Mouse (Mus musculus) midbrain, embryonic 14.5 days (tissue): ENCODE results near the gene Mgat2. TPM values are rescaled to one million over a fixed set of nuclear protein-coding genes. Genes with fewer than 3 reads are reported as not detected.

ENCODE experiments used
- ATAC-seq: fragments of 200-750 bp; cut with Nextera tagmentation; 2 replicates; pipeline ENCODE4 v1.8.0; 2017; ENCODE audit warnings: moderate number of reproducible peaks, moderate library complexity; ENCODE audit not compliant: low FRiP score, low TSS enrichment
- DNase-seq: peaks from one replicate; pipeline ENCODE4 v3.0.0-alpha.2; 2015
- H3K27ac ChIP-seq: fragments of 300-500 bp; sonication (generic); replicated peaks from 2 replicates; pipeline ENCODE4 v1.5.1; 2014; ENCODE audit warnings: mild to moderate bottlenecking, low read depth, low read length, moderate library complexity
- H3K27me3 ChIP-seq: fragments of 300-500 bp; sonication (generic); 2 replicates; pipeline ENCODE4 v1.6.1; 2014; ENCODE audit warnings: low read length, control low read depth, mixed read lengths; ENCODE audit not compliant: control insufficient read depth, insufficient read depth
- H3K36me3 ChIP-seq: fragments of 300-500 bp; sonication (generic); 2 replicates; pipeline ENCODE4 v1.6.1; 2014; ENCODE audit warnings: low read length, control low read depth; ENCODE audit not compliant: control insufficient read depth, insufficient read depth
- H3K4me1 ChIP-seq: fragments of 300-500 bp; sonication (generic); 2 replicates; pipeline ENCODE4 v1.6.1; 2014; ENCODE audit warnings: mild to moderate bottlenecking, antibody characterized with exemption, low read length, control low read depth; ENCODE audit not compliant: control insufficient read depth, insufficient read depth
- H3K4me2 ChIP-seq: fragments of 300-500 bp; sonication (generic); 2 replicates; pipeline ENCODE4 v1.6.1; 2014; ENCODE audit warnings: mild to moderate bottlenecking, low read length, moderate library complexity
- H3K4me3 ChIP-seq: fragments of 300-500 bp; sonication (generic); replicated peaks from 2 replicates; pipeline ENCODE4 v1.5.1; 2014; ENCODE audit warnings: low read depth, low read length
- H3K9ac ChIP-seq: fragments of 300-500 bp; sonication (generic); replicated peaks from 2 replicates; pipeline ENCODE4 v1.6.1; 2014; ENCODE audit warnings: mild to moderate bottlenecking, low read length, moderate library complexity
- H3K9me3 ChIP-seq: fragments of 300-500 bp; sonication (generic); 2 replicates; pipeline ENCODE4 v1.6.1; 2016; ENCODE audit warnings: low read length, control low read depth, mixed read lengths; ENCODE audit not compliant: control insufficient read depth
- WGBS: fragments of 180-500 bp; shearing (Covaris S2); extraction: QIAGEN DNeasy Blood & Tissue Kit; methylation state at CpG from one replicate; pipeline ENCODE4 v1.1.7; 2014; 5-methylcytosine and 5-hydroxymethylcytosine counted together
- polyA plus RNA-seq: library from polyadenylated mRNA; unstranded; fragments of >200 nt; fragmentation: Nextera tagmentation; extraction: Ambion mirVana; gene quantifications from 2 replicates; pipeline ENCODE4 v1.2.1, GENCODE M21; 2014

Gene Mgat2
- polyA plus RNA-seq, 1 experiment from 2014 or later: 39.9 TPM

- 75% methylated on average over 5 of the region's 5 CpGs for WGBS
- DNase-seq (no peak), ATAC-seq (no peak)
- H3K4me3 ChIP-seq: no peak overlapping the region
- H3K27ac ChIP-seq: no peak overlapping the region
- H3K9ac ChIP-seq: no peak overlapping the region
- peaks cover 16% of the 10 kb centered on the region for H3K4me1 ChIP-seq
- peaks cover 26% of the 10 kb centered on the region for H3K36me3 ChIP-seq
- peak overlapping the region; percentile 13; the same call in 1 of the 2 replicates for H3K4me2 ChIP-seq
- no peaks in the 10 kb centered on the region for H3K9me3 ChIP-seq
- H3K27me3 ChIP-seq: no peaks in the 10 kb centered on the region
These were observed 3.0 kb downstream of the Mgat2 start for GRCm38 (mm10) chr12:69186811-69187471.

- no peak for ATAC-seq
These were observed 6.1 kb downstream of the Mgat2 start for GRCm38 (mm10) chr12:69190074-69190473.

GRCm38 (mm10) chr12:69190522-69190921 is 6.6 kb downstream of the Mgat2 start:
- H3K36me3 ChIP-seq: peaks cover 21% of the 10 kb centered on the region
- no peak overlapping the region for H3K9ac ChIP-seq
- WGBS: 98% methylated on average over 1 of the region's 1 CpGs
- peaks cover 9% of the 10 kb centered on the region for H3K4me1 ChIP-seq
- no peak for ATAC-seq
- no peaks in the 10 kb centered on the region for H3K9me3 ChIP-seq
- H3K27me3 ChIP-seq: no peaks in the 10 kb centered on the region
- no peak overlapping the region for H3K4me3 ChIP-seq
- peak; percentile 26 for DNase-seq
- H3K27ac ChIP-seq: no peak overlapping the region
- no peak overlapping the region for H3K4me2 ChIP-seq

More at GRCm38 (mm10) chr12:69190074-69190473, 6.1 kb downstream of the Mgat2 start:
- WGBS: 94% methylated on average over 9 of the region's 9 CpGs
- Histone ChIP-seq H3K4me3 (no peak overlapping the region), H3K36me3 (peaks cover 21% of the 10 kb centered on the region), H3K9me3 (no peaks in the 10 kb centered on the region), H3K4me1 (peaks cover 10% of the 10 kb centered on the region), H3K4me2 (no peak overlapping the region), H3K27ac (no peak overlapping the region), H3K9ac (no peak overlapping the region), H3K27me3 (no peaks in the 10 kb centered on the region)
- no peak for DNase-seq

- no peak for DNase-seq
- 95% methylated on average over 5 of the region's 5 CpGs for WGBS
These were observed 7.4 kb downstream of the Mgat2 start for GRCm38 (mm10) chr12:69191396-69191795.

GRCm38 (mm10) chr12:69192637-69193036 is 8.7 kb downstream of the Mgat2 start:
- Histone ChIP-seq H3K4me3 (no peak overlapping the region), H3K27me3 (no peaks in the 10 kb centered on the region), H3K27ac (no peak overlapping the region), H3K36me3 (peaks cover 21% of the 10 kb centered on the region), H3K9ac (no peak overlapping the region), H3K4me1 (peaks cover 13% of the 10 kb centered on the region), H3K9me3 (no peaks in the 10 kb centered on the region), H3K4me2 (no peak overlapping the region)
- WGBS: 92% methylated on average over 2 of the region's 2 CpGs
- DNase-seq (no peak), ATAC-seq (no peak)

More at GRCm38 (mm10) chr12:69191396-69191795, 7.4 kb downstream of the Mgat2 start:
- Histone ChIP-seq H3K27me3 (no peaks in the 10 kb centered on the region), H3K9ac (no peak overlapping the region), H3K36me3 (peaks cover 21% of the 10 kb centered on the region), H3K4me1 (peaks cover 14% of the 10 kb centered on the region), H3K4me2 (no peak overlapping the region), H3K4me3 (no peak overlapping the region), H3K27ac (no peak overlapping the region), H3K9me3 (no peaks in the 10 kb centered on the region)
- ATAC-seq: no peak

GRCm38 (mm10) chr12:69196444-69197377 is 12.8 kb downstream of the Mgat2 start, which contains the start of gene Gm49383:
Gm49383 (minus strand) TSS chr12:69197104.
- under 1% methylated on average over 75 of the region's 75 CpGs for WGBS
- Histone ChIP-seq H3K36me3 (peaks cover 4% of the 10 kb centered on the region), H3K4me3 (peak within 1 kb of the TSS; percentile 95), H3K4me1 (peaks cover 21% of the 10 kb centered on the region), H3K27me3 (no peaks in the 10 kb centered on the region), H3K9me3 (no peaks in the 10 kb centered on the region), H3K4me2 (peak within 1 kb of the TSS; percentile 95), H3K27ac (peak within 1 kb of the TSS; percentile 93), H3K9ac (peak within 1 kb of the TSS; percentile 82)
- ATAC-seq: peak; percentile 87
- DNase-seq: peak; percentile 93

- Histone ChIP-seq H3K27me3 (no peaks in the 10 kb centered on the region), H3K27ac (peak overlapping the region; percentile 93), H3K4me3 (peak overlapping the region; percentile 95), H3K9ac (peak overlapping the region; percentile 82), H3K4me2 (peak overlapping the region; percentile 95), H3K36me3 (peaks cover 7% of the 10 kb centered on the region), H3K9me3 (no peaks in the 10 kb centered on the region), H3K4me1 (peaks cover 21% of the 10 kb centered on the region)
- DNase-seq (peak; percentile 62), ATAC-seq (peak; percentile 75)
- under 1% methylated on average over 94 of the region's 94 CpGs for WGBS
These were observed 13.6 kb downstream of the Mgat2 start for GRCm38 (mm10) chr12:69197378-69198163.

- peak within 1 kb of the TSS; percentile 95 for H3K4me3 ChIP-seq
- H3K27me3 ChIP-seq: no peaks in the 10 kb centered on the region
- peak within 1 kb of the TSS; percentile 95 for H3K4me2 ChIP-seq
- H3K9me3 ChIP-seq: no peaks in the 10 kb centered on the region
- DNase-seq: peak; percentile 82
- peak within 1 kb of the TSS; percentile 82 for H3K9ac ChIP-seq
- peaks cover 21% of the 10 kb centered on the region for H3K4me1 ChIP-seq
- H3K36me3 ChIP-seq: peaks cover 7% of the 10 kb centered on the region
- peak; percentile 28 for ATAC-seq
- WGBS: under 1% methylated on average over 18 of the region's 18 CpGs
- H3K27ac ChIP-seq: peak within 1 kb of the TSS; percentile 93
These were observed 14.2 kb downstream of the Mgat2 start, which contains the start of gene Dnaaf2 for GRCm38 (mm10) chr12:69198164-69198535. Dnaaf2 (minus strand) TSS chr12:69198429.
